Mouse (Mus musculus): ENCODE results near the gene Unkl. TPM values are rescaled to one million over a fixed set of nuclear protein-coding genes. Genes with fewer than 3 reads are reported as not detected.
"Not testable (repeated sequence)": the region's sequence is repeated elsewhere in the genome, so short reads cannot be mapped to it uniquely, and the experiment has no call there.

Gene Unkl
- polyA plus RNA-seq, 1 experiment from 2014 or later: 6.5 TPM

GRCm38 (mm10) chr17:25222951-25223601 lies 34.9 kb downstream of the Unkl start:
- H3K27ac ChIP-seq (ENCODE audit: low read depth, low read length): no peak overlapping the region
- no peaks in the 10 kb centered on the region for H3K36me3 ChIP-seq (ENCODE audit: control insufficient read depth, insufficient read depth, low read length)
- DNase-seq (ENCODE audit: low spot score): no peak
- H3K4me1 ChIP-seq (replicated peaks; ENCODE audit: control insufficient read depth, insufficient read depth, low read length): peaks cover 6% of the 10 kb centered on the region; the same call in 1 of the 2 replicates
- H3K4me3 ChIP-seq (ENCODE audit: low read depth, low read length): peak overlapping the region; percentile 7; the same call in 1 of the 2 replicates
- H3K27me3 ChIP-seq (ENCODE audit: control insufficient read depth, insufficient read depth, low read length): no peaks in the 10 kb centered on the region
- no peaks in the 10 kb centered on the region for H3K9me3 ChIP-seq (ENCODE audit: control insufficient read depth, low read length)
- no peak for ATAC-seq (replicated peaks; ENCODE audit: low FRiP score)
- H3K4me2 ChIP-seq (ENCODE audit: low read depth, low read length, severe bottlenecking): peak overlapping the region; percentile 33; the same call in 1 of the 2 replicates
- 40% methylated on average over 6 of the region's 6 CpGs for WGBS
- no peak overlapping the region for H3K9ac ChIP-seq (ENCODE audit: low read length)

- no peaks in the 10 kb centered on the region for H3K36me3 ChIP-seq (ENCODE audit: control insufficient read depth, insufficient read depth, low read length)
- H3K9me3 ChIP-seq (ENCODE audit: control insufficient read depth, low read length): no peaks in the 10 kb centered on the region
- H3K27ac ChIP-seq (ENCODE audit: low read depth, low read length): no peak overlapping the region
- no peak overlapping the region for H3K9ac ChIP-seq (ENCODE audit: low read length)
- H3K4me1 ChIP-seq (replicated peaks; ENCODE audit: control insufficient read depth, insufficient read depth, low read length): peaks cover 6% of the 10 kb centered on the region; the same call in 1 of the 2 replicates
- H3K4me2 ChIP-seq (ENCODE audit: low read depth, low read length, severe bottlenecking): no peak overlapping the region
- WGBS: 92% methylated on average over 7 of the region's 7 CpGs
- ATAC-seq (replicated peaks; ENCODE audit: low FRiP score) (no peak), DNase-seq (ENCODE audit: low spot score) (no peak)
- H3K4me3 ChIP-seq (ENCODE audit: low read depth, low read length): no peak overlapping the region
- H3K27me3 ChIP-seq (ENCODE audit: control insufficient read depth, insufficient read depth, low read length): no peaks in the 10 kb centered on the region
Measured at GRCm38 (mm10) chr17:25224586-25225222, 36.5 kb downstream of the Unkl start.

DNA sequence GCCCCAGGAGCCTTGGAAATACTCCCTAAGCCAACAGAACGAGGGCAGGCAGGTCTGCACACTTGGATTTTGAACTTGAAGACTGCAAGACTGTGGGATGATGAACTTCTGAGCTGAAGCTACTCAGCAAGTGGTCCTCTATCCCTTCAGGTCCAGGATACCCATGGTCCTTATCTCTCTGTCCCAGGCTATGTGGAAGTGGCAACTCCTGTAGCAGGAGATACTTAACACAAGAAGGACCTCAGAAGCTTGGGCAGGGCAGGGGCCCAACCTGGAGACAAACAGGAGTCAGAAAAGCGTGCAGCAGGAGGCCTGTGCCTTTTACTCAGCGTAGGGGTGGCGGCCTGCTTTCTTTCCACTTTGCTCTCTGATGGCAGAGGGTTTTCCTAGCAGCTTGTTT lies 37.5 kb downstream of the Unkl start:
- Histone ChIP-seq H3K4me3 (ENCODE audit: low read depth, low read length) (no peak overlapping the region), H3K27ac (ENCODE audit: low read depth, low read length) (no peak overlapping the region), H3K4me2 (ENCODE audit: low read depth, low read length, severe bottlenecking) (no peak overlapping the region), H3K27me3 (ENCODE audit: control insufficient read depth, insufficient read depth, low read length) (no peaks in the 10 kb centered on the region), H3K9ac (ENCODE audit: low read length) (no peak overlapping the region), H3K9me3 (ENCODE audit: control insufficient read depth, low read length) (no peaks in the 10 kb centered on the region), H3K4me1 (replicated peaks; ENCODE audit: control insufficient read depth, insufficient read depth, low read length) (peaks cover 6% of the 10 kb centered on the region; the same call in 1 of the 2 replicates), H3K36me3 (ENCODE audit: control insufficient read depth, insufficient read depth, low read length) (no peaks in the 10 kb centered on the region)
- DNase-seq (ENCODE audit: low spot score) (no peak), ATAC-seq (replicated peaks; ENCODE audit: low FRiP score) (no peak)
- 76% methylated on average over 4 of the region's 4 CpGs for WGBS

- ATAC-seq (replicated peaks; ENCODE audit: low FRiP score): no peak
- H3K4me3 ChIP-seq (ENCODE audit: low read depth, low read length): no peak overlapping the region
- H3K9me3 ChIP-seq (ENCODE audit: control insufficient read depth, low read length): no peaks in the 10 kb centered on the region
- no peak overlapping the region for H3K27ac ChIP-seq (ENCODE audit: low read depth, low read length)
- DNase-seq (ENCODE audit: low spot score): no peak
- H3K27me3 ChIP-seq (ENCODE audit: control insufficient read depth, insufficient read depth, low read length): no peaks in the 10 kb centered on the region
- 87% methylated on average over 5 of the region's 5 CpGs for WGBS
- H3K4me1 ChIP-seq (replicated peaks; ENCODE audit: control insufficient read depth, insufficient read depth, low read length): no peaks in the 10 kb centered on the region
- H3K4me2 ChIP-seq (ENCODE audit: low read depth, low read length, severe bottlenecking): no peak overlapping the region
- no peaks in the 10 kb centered on the region; the same call in 1 of the 2 replicates for H3K36me3 ChIP-seq (ENCODE audit: control insufficient read depth, insufficient read depth, low read length)
- H3K9ac ChIP-seq (ENCODE audit: low read length): no peak overlapping the region
Measured at GRCm38 (mm10) chr17:25227991-25228390, 39.8 kb downstream of the Unkl start.

DNA sequence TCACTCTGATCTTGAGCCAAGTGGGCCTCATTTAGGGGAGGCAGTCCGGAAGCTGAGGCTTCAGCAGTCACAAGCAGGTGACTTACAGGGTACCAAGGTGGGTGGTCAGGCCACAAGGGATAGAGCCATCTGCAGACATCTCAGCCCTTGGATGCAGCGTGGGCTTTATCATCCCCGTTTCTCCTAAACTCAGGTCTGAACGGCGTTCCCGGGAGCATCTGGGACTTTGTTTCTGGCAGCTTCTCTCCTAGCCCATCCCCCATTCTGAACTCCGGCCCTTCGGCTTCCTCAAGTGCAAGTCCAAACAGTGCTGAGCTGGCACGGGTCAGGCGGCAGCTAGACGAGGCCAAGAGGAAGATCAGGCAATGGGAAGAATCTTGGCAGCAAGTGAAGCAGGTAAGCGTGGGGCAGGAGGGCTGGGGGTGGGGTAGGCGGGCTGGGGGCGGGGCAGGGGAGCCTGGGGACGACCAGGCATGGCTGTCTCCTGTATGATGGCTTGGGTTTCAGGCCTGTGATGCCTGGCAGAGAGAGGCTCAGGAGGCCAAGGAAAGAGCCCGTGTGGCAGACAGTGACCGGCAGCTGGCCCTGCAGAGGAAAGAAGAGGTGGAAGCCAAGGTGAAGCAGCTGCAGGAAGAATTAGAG lies 41.9 kb downstream of the Unkl start:
- 88% methylated on average over 15 of the region's 17 CpGs for WGBS
- ATAC-seq (replicated peaks; ENCODE audit: low FRiP score); H3K4me3 ChIP-seq (ENCODE audit: low read depth, low read length): not testable (repeated sequence)

DNA sequence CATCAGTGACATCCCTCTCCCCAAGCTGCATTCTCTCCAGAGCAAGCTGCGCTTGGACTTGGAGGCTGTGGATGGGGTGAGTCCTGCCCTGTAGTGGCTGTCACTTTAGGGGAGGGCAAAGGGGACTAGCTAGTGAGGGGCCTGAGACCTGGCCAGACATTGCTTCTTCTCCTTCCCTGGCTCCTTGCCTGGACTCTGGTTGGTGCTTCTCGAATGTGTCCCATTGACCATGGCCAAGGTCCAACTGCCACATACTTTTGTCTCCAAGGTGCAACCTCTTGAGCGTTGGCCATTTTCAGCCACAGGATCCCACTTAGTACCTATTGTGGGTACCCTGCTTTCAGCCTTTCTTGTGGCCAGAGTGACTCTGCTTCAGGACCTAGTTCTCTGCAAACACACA lies 42.5 kb downstream of the Unkl start:
- Histone ChIP-seq H3K36me3 (ENCODE audit: control insufficient read depth, insufficient read depth, low read length) (peaks cover 3% of the 10 kb centered on the region; the same call in 1 of the 2 replicates), H3K4me1 (replicated peaks; ENCODE audit: control insufficient read depth, insufficient read depth, low read length) (no peaks in the 10 kb centered on the region), H3K4me3 (ENCODE audit: low read depth, low read length) (no peak overlapping the region), H3K27ac (ENCODE audit: low read depth, low read length) (no peak overlapping the region), H3K9me3 (ENCODE audit: control insufficient read depth, low read length) (no peaks in the 10 kb centered on the region), H3K4me2 (ENCODE audit: low read depth, low read length, severe bottlenecking) (no peak overlapping the region), H3K27me3 (ENCODE audit: control insufficient read depth, insufficient read depth, low read length) (no peaks in the 10 kb centered on the region), H3K9ac (ENCODE audit: low read length) (no peak overlapping the region)
- ATAC-seq (replicated peaks; ENCODE audit: low FRiP score) (no peak), DNase-seq (ENCODE audit: low spot score) (no peak)
- 84% methylated on average over 3 of the region's 3 CpGs for WGBS

More for the DNA sequence above, 41.9 kb downstream of the Unkl start:
- not testable (repeated sequence) for DNase-seq (ENCODE audit: low spot score); H3K27me3 ChIP-seq (ENCODE audit: control insufficient read depth, insufficient read depth, low read length); H3K9me3 ChIP-seq (ENCODE audit: control insufficient read depth, low read length); H3K4me2 ChIP-seq (ENCODE audit: low read depth, low read length, severe bottlenecking); H3K36me3 ChIP-seq (ENCODE audit: control insufficient read depth, insufficient read depth, low read length); H3K9ac ChIP-seq (ENCODE audit: low read length); H3K27ac ChIP-seq (ENCODE audit: low read depth, low read length); H3K4me1 ChIP-seq (replicated peaks; ENCODE audit: control insufficient read depth, insufficient read depth, low read length)

DNA sequence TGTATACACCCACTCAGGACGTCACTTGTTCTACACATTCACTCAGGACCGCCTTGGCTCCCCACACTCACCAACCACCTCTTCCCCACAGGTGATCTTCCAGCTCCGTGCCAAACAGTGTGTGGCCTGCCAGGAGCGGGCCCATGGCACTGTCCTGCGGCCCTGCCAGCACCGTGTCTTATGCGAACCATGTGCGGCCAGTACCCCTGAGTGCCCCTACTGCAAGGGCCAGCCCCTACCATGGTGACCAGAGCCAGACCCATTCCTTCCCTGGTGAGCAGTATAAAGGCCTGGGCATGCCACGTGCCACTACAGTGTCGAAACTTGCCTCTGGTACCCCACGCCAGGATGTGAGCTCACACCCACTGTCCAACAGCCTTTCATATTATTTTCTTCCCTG lies 43.4 kb downstream of the Unkl start:
- not testable (repeated sequence) for H3K27ac ChIP-seq (ENCODE audit: low read depth, low read length); DNase-seq (ENCODE audit: low spot score); H3K36me3 ChIP-seq (ENCODE audit: control insufficient read depth, insufficient read depth, low read length); H3K27me3 ChIP-seq (ENCODE audit: control insufficient read depth, insufficient read depth, low read length); H3K9me3 ChIP-seq (ENCODE audit: control insufficient read depth, low read length); H3K4me3 ChIP-seq (ENCODE audit: low read depth, low read length); H3K4me1 ChIP-seq (replicated peaks; ENCODE audit: control insufficient read depth, insufficient read depth, low read length); H3K4me2 ChIP-seq (ENCODE audit: low read depth, low read length, severe bottlenecking); H3K9ac ChIP-seq (ENCODE audit: low read length); ATAC-seq (replicated peaks; ENCODE audit: low FRiP score)
- WGBS: 89% methylated on average over 5 of the region's 11 CpGs

DNA sequence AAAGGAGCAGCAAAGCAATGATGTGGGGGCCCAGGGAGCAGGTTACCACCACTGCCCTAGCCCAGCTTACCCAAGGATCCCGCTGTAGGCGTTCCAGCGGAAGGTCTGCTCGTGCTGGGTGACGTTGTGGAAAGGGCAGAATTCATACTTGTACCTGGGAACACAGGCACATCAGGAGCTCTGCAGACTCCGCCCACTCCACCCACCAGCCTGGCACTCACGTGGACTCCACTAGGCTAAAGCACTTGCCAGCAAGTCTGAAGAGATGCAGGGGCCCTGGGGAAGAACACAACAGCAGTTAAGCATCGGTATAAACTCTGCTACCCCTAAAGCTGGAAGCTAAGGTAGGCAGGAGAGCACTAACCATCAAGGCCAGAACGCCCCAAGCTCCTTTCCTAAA lies 47.4 kb downstream of the Unkl start:
- peaks cover 3% of the 10 kb centered on the region; the same call in 1 of the 2 replicates for H3K36me3 ChIP-seq (ENCODE audit: control insufficient read depth, insufficient read depth, low read length)
- H3K4me1 ChIP-seq (replicated peaks; ENCODE audit: control insufficient read depth, insufficient read depth, low read length): peaks cover 5% of the 10 kb centered on the region; the same call in 1 of the 2 replicates
- H3K27me3 ChIP-seq (ENCODE audit: control insufficient read depth, insufficient read depth, low read length): no peaks in the 10 kb centered on the region
- ATAC-seq (replicated peaks; ENCODE audit: low FRiP score) (no peak), DNase-seq (ENCODE audit: low spot score) (no peak)
- no peak overlapping the region for H3K4me2 ChIP-seq (ENCODE audit: low read depth, low read length, severe bottlenecking)
- WGBS: 85% methylated on average over 9 of the region's 9 CpGs
- no peaks in the 10 kb centered on the region for H3K9me3 ChIP-seq (ENCODE audit: control insufficient read depth, low read length)
- H3K9ac ChIP-seq (ENCODE audit: low read length): no peak overlapping the region
- H3K4me3 ChIP-seq (ENCODE audit: low read depth, low read length): no peak overlapping the region
- H3K27ac ChIP-seq (ENCODE audit: low read depth, low read length): no peak overlapping the region

Measured in forebrain, embryonic 11.5 days (tissue).